Mouse (Mus musculus) liver, adult 2 months (tissue): ENCODE results near the gene Bcar1. TPM values are rescaled to one million over a fixed set of nuclear protein-coding genes. Genes with fewer than 3 reads are reported as not detected.

ENCODE experiments used
- DNase-seq: peaks from one replicate; pipeline ENCODE4 v3.0.0-alpha.2; 2011; ENCODE audit warnings: low read depth, low spot score; ENCODE audit errors: extremely low read depth
- H3K27ac ChIP-seq: fragments of 200-500 bp; replicated peaks from 2 replicates; pipeline ENCODE4 v1.5.1; 2012; ENCODE audit warnings: low read depth, mild to moderate bottlenecking, control low read depth, inconsistent platforms, low read length; ENCODE audit not compliant: insufficient read depth
- H3K27me3 ChIP-seq: fragments of 200-500 bp; 2 replicates; pipeline ENCODE4 v1.6.1; 2012; ENCODE audit warnings: mild to moderate bottlenecking, moderate library complexity, low read length, inconsistent platforms; ENCODE audit not compliant: control insufficient read depth, insufficient read depth
- H3K36me3 ChIP-seq: fragments of 200-500 bp; 2 replicates; pipeline ENCODE4 v1.6.1; 2012; ENCODE audit warnings: low read length, inconsistent platforms; ENCODE audit not compliant: control insufficient read depth, insufficient read depth
- H3K4me1 ChIP-seq: fragments of 200-500 bp; 2 replicates; pipeline ENCODE4 v1.6.1; 2011; ENCODE audit warnings: low read length; ENCODE audit not compliant: control insufficient read depth, insufficient read depth
- H3K4me3 ChIP-seq: fragments of 200-500 bp; 2 replicates; pipeline ENCODE4 v1.5.1; 2011; ENCODE audit warnings: low read depth, mild to moderate bottlenecking, control low read depth, low read length, moderate library complexity; ENCODE audit not compliant: insufficient read depth
- H3K79me2 ChIP-seq: fragments of 200-500 bp; 2 replicates; pipeline ENCODE4 v1.6.1; 2012; ENCODE audit warnings: inconsistent platforms, mild to moderate bottlenecking, low read length, moderate library complexity; ENCODE audit not compliant: control insufficient read depth, insufficient read depth
- H3K9ac ChIP-seq: fragments of 200-500 bp; 2 replicates; pipeline ENCODE4 v1.6.1; 2012; ENCODE audit warnings: low read depth, mild to moderate bottlenecking, control low read depth, inconsistent platforms, low read length
- CTCF ChIP-seq: fragments of 200-500 bp; IDR thresholded peaks from 2 replicates; pipeline ENCODE4 v1.5.1; 2011; ENCODE audit warnings: low read depth, low read length, control low read depth
- POLR2A ChIP-seq: fragments of 200-500 bp; IDR thresholded peaks from 2 replicates; pipeline ENCODE4 v1.6.1; 2011; ENCODE audit warnings: low read length, control low read depth; ENCODE audit not compliant: insufficient read depth; ENCODE audit errors: extremely low read depth
- WGBS: fragments of 180-500 bp; shearing (Covaris S2); methylation state at CpG from one replicate; pipeline ENCODE4 v1.1.7; 2018; 5-methylcytosine and 5-hydroxymethylcytosine counted together
- polyA plus RNA-seq: library from polyadenylated mRNA; depleted of rRNA; stranded (reverse); fragments of >200 nt; gene quantifications from 2 replicates; pipeline ENCODE4 v1.2.3, GENCODE M21; 2012
- total RNA-seq: library from RNA; depleted of rRNA; stranded (reverse); fragments of >200 nt; gene quantifications from 2 replicates; pipeline ENCODE4 v1.2.3, GENCODE M21; 2014

Gene Bcar1
- total and polyA plus RNA-seq, 2 experiments, result 11.3 to 53.2 TPM

- Histone ChIP-seq H3K4me3 (no peak overlapping the region), H3K27me3 (no peaks in the 10 kb centered on the region), H3K27ac (no peak overlapping the region), H3K79me2 (no peaks in the 10 kb centered on the region), H3K9ac (no peak overlapping the region), H3K4me1 (no peaks in the 10 kb centered on the region), H3K36me3 (no peaks in the 10 kb centered on the region)
- TF ChIP-seq POLR2A (no peak), CTCF (no peak)
- no peak for DNase-seq
- 61% methylated on average over 9 of the region's 9 CpGs for WGBS
Observed at GRCm38 (mm10) chr8:111701380-111701779, 42.2 kb downstream of the Bcar1 start.

GRCm38 (mm10) chr8:111700740-111701139, 42.9 kb downstream of the Bcar1 start:
- no peak for DNase-seq
- Histone ChIP-seq H3K9ac (no peak overlapping the region), H3K36me3 (no peaks in the 10 kb centered on the region), H3K4me3 (no peak overlapping the region), H3K27ac (no peak overlapping the region), H3K79me2 (no peaks in the 10 kb centered on the region), H3K4me1 (no peaks in the 10 kb centered on the region), H3K27me3 (no peaks in the 10 kb centered on the region)
- 93% methylated on average over 5 of the region's 5 CpGs for WGBS
- TF ChIP-seq POLR2A, result no peak
- no peak for TF ChIP-seq CTCF

- H3K27ac ChIP-seq, result no peak overlapping the region
- TF ChIP-seq POLR2A, result no peak
- no peak overlapping the region for H3K9ac ChIP-seq
- H3K4me1 ChIP-seq, result no peaks in the 10 kb centered on the region
- DNase-seq, result no peak
- no peaks in the 10 kb centered on the region for H3K36me3 ChIP-seq
- H3K4me3 ChIP-seq, result no peak overlapping the region
- H3K27me3 ChIP-seq, result no peaks in the 10 kb centered on the region
- WGBS, result 94% methylated on average over 3 of the region's 3 CpGs
- H3K79me2 ChIP-seq, result no peaks in the 10 kb centered on the region
Observed at GRCm38 (mm10) chr8:111700201-111700600, 43.4 kb downstream of the Bcar1 start.

- Histone ChIP-seq H3K4me3 (no peak overlapping the region), H3K27me3 (no peaks in the 10 kb centered on the region), H3K4me1 (no peaks in the 10 kb centered on the region), H3K79me2 (no peaks in the 10 kb centered on the region), H3K36me3 (no peaks in the 10 kb centered on the region), H3K27ac (no peak overlapping the region), H3K9ac (no peak overlapping the region)
- DNase-seq, result no peak
- TF ChIP-seq CTCF (no peak), POLR2A (no peak)
- WGBS, result 69% methylated on average over 1 of the region's 1 CpGs
Observed at GRCm38 (mm10) chr8:111699035-111699434, 44.6 kb downstream of the Bcar1 start.

- H3K4me3 ChIP-seq, result no peak overlapping the region
- no peaks in the 10 kb centered on the region for H3K36me3 ChIP-seq
- peaks cover 5% of the 10 kb centered on the region; the same call in 1 of the 2 replicates for H3K4me1 ChIP-seq
- no peak for TF ChIP-seq CTCF
- TF ChIP-seq POLR2A, result no peak
- no peaks in the 10 kb centered on the region for H3K27me3 ChIP-seq
- no peak overlapping the region for H3K27ac ChIP-seq
- H3K79me2 ChIP-seq, result no peaks in the 10 kb centered on the region
- no peak overlapping the region for H3K9ac ChIP-seq
- DNase-seq, result no peak
- WGBS, result 91% methylated on average over 10 of the region's 10 CpGs
Observed at GRCm38 (mm10) chr8:111697655-111698054, 46.0 kb downstream of the Bcar1 start.

GRCm38 (mm10) chr8:111695441-111695840, 48.2 kb downstream of the Bcar1 start:
- no peaks in the 10 kb centered on the region for H3K36me3 ChIP-seq
- H3K27me3 ChIP-seq, result no peaks in the 10 kb centered on the region
- no peak for TF ChIP-seq POLR2A
- TF ChIP-seq CTCF, result no peak
- no peak overlapping the region for H3K4me3 ChIP-seq
- DNase-seq, result no peak
- H3K79me2 ChIP-seq, result no peaks in the 10 kb centered on the region
- H3K4me1 ChIP-seq, result peaks cover 5% of the 10 kb centered on the region; the same call in 1 of the 2 replicates
- H3K9ac ChIP-seq, result no peak overlapping the region
- 71% methylated on average over 7 of the region's 7 CpGs for WGBS
- H3K27ac ChIP-seq, result no peak overlapping the region
